Mouse (Mus musculus): ENCODE data around the gene Olfr1141.

DNA sequence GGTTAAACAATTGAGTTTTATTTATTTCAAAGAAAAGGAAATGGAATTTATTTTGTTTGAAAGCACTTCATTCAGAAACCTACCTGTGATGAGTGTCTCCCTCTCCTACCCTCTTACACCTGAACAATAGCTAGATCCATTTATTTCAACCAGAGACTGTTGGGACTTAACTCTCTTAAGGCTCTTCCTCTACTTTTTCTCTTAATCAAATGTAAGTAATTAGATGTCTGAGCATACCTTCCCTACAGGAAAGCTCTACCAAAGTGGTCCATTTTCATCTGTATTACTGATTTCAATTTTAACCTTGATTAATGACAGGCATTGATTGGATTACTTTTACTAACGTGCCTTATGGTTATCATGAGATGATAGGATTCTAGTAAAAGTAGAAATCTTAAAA is 13.9 kb downstream of the Olfr1141 start, which contains the start of gene Olfr1138:
- TF ChIP-seq CTCF (IDR thresholded peaks at IDR 0.05; ENCODE audit: borderline replicate concordance, insufficient read depth, low read depth, low read length) (no peak), POLR2A (IDR thresholded peaks at IDR 0.05; ENCODE audit: borderline replicate concordance, insufficient read depth, low read length) (no peak)

All from cerebellum, adult 2 months (tissue).